Mouse (Mus musculus) myocyte (in vitro differentiated cells): ENCODE results near the gene Olfr1501. TPM values are rescaled to one million over a fixed set of nuclear protein-coding genes. Genes with fewer than 3 reads are reported as not detected.

Source experiments
- polyA plus RNA-seq: library from polyadenylated mRNA; unstranded; fragments of >200 nt; fragmentation: generic; extraction: Trizol; gene quantifications from one replicate; pipeline ENCODE4 v1.2.1, GENCODE M21; 2012; ENCODE audit warnings: missing spikeins

The Olfr1501 gene
- polyA plus RNA-seq, 1 experiment = not detected

Other genes with a start within 250 kb of the Olfr1501 start
- not detected for gene Olfr1487, start 233.3 kb downstream of the Olfr1501 start, polyA plus RNA-seq
- gene Olfr1489, start 219.1 kb downstream of the Olfr1501 start, polyA plus RNA-seq = not detected
- not detected for gene Olfr1490, start 199.6 kb downstream of the Olfr1501 start, polyA plus RNA-seq
- not detected for gene Olfr1491, start 153.4 kb downstream of the Olfr1501 start, polyA plus RNA-seq
- not detected for gene Olfr1493-ps1, start 127.4 kb downstream of the Olfr1501 start, polyA plus RNA-seq
- not detected for gene Olfr1494, start 111.0 kb downstream of the Olfr1501 start, polyA plus RNA-seq
- gene Olfr1495, start 86.1 kb downstream of the Olfr1501 start, polyA plus RNA-seq = not detected
- gene Olfr1496, start 72.8 kb downstream of the Olfr1501 start, polyA plus RNA-seq = not detected
- gene Olfr1497, start 52.5 kb downstream of the Olfr1501 start, polyA plus RNA-seq = not detected
- not detected for gene Olfr1499, start 31.2 kb downstream of the Olfr1501 start, polyA plus RNA-seq
- gene Olfr1500, start 20.2 kb downstream of the Olfr1501 start, polyA plus RNA-seq = not detected
- not detected for gene Olfr1502, start 11.1 kb upstream of the Olfr1501 start, polyA plus RNA-seq
- not detected for gene Olfr1504, start 47.2 kb upstream of the Olfr1501 start, polyA plus RNA-seq
- gene Olfr1505, start 62.8 kb upstream of the Olfr1501 start, polyA plus RNA-seq = not detected